Mouse (Mus musculus): ENCODE measurements around the gene Sft2d1. TPM values are rescaled to one million over a fixed set of nuclear protein-coding genes. Genes with fewer than 3 reads are reported as not detected.

Sft2d1 gene
- polyA plus RNA-seq, 1 experiment from 2014 or later = 173 TPM

DNA sequence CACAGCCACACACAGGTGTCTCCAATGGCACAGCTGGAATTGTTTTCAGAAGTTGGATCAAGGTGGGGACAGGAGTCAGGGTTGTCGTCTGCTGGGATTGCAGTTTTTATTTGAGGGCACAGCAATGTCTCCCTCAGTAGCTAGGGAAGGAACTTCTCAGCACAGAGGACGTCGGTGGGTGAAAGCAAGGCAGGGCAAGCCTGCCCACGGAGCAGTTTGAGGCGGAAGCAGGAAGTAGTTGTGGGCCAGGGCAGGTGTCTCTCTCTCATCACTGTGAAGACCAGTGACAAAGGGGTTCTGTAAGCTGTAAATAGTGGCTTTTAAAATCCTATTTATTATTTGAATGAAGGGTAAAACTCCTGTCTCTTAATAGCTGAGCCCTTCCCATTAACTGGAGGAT, 31.8 kb downstream of the Sft2d1 start:
- whole genome bisulfite sequencing = 43% methylated on average over 5 of the region's 5 CpGs
- peaks cover 53% of the 10 kb centered on the region for H3K4me1 ChIP-seq (replicated peaks)
- 0 out of 2 replicates have a peak overlapping the region, but pooled peaks have one; percentile 10 for H3K27ac ChIP-seq (replicated peaks)
- H3K27me3 ChIP-seq = no peaks in the 10 kb centered on the region
- H3K36me3 ChIP-seq = no peaks in the 10 kb centered on the region
- peak overlapping the region; percentile 80 for H3K4me3 ChIP-seq
- H3K9me3 ChIP-seq = no peaks in the 10 kb centered on the region
- ATAC-seq (ENCODE audit: low FRiP score, low read depth) = no peak
- peak overlapping the region; percentile 97 for H3K9ac ChIP-seq
- peak overlapping the region; percentile 97 for H3K4me2 ChIP-seq

DNA sequence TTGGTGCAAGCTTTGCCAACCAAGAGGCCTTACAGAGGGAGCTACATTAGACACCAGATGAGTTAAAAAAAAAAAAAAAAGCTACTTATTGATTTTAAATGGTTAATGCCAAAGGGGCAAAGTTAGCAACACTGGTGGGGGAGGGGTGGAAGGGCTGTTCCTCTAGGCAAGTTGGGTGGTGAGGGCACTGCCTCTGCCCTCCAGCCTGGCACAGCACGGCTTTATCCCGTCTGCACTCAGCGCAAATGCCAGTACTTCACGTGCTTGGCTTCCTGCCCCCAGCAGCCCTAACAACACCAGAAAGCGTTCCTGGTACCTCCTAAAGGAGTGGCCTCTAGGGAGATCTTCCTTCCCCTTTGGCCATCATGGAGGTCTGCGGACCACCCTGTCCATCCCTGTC, 32.5 kb downstream of the Sft2d1 start:
- 52% methylated on average over 6 of the region's 6 CpGs for WGBS
- peaks cover 53% of the 10 kb centered on the region for H3K4me1 ChIP-seq (replicated peaks)
- H3K9ac ChIP-seq = no peak overlapping the region
- peak overlapping the region; percentile 97 for H3K4me2 ChIP-seq
- no peak for ATAC-seq (ENCODE audit: low FRiP score, low read depth)
- no peak overlapping the region for H3K27ac ChIP-seq (replicated peaks)
- H3K4me3 ChIP-seq = no peak overlapping the region
- H3K27me3 ChIP-seq = no peaks in the 10 kb centered on the region
- H3K36me3 ChIP-seq = no peaks in the 10 kb centered on the region
- no peaks in the 10 kb centered on the region for H3K9me3 ChIP-seq

- H3K4me3 ChIP-seq = no peak overlapping the region
- H3K4me1 ChIP-seq (replicated peaks) = peaks cover 15% of the 10 kb centered on the region
- no peak for ATAC-seq (ENCODE audit: low FRiP score, low read depth)
Observed at GRCm38 (mm10) chr17:8347765-8348285, 36.9 kb downstream of the Sft2d1 start.

GRCm38 (mm10) chr17:8348941-8349340, 38.0 kb downstream of the Sft2d1 start:
- no peak for ATAC-seq (ENCODE audit: low FRiP score, low read depth)
- no peak overlapping the region for H3K9ac ChIP-seq
- H3K27ac ChIP-seq (replicated peaks) = no peak overlapping the region
- no peaks in the 10 kb centered on the region for H3K27me3 ChIP-seq
- H3K36me3 ChIP-seq = no peaks in the 10 kb centered on the region
- 85% methylated on average over 4 of the region's 4 CpGs for WGBS
- H3K4me2 ChIP-seq = no peak overlapping the region
- peaks cover 6% of the 10 kb centered on the region; the same call in 1 of the 2 replicates for H3K4me1 ChIP-seq (replicated peaks)
- no peaks in the 10 kb centered on the region for H3K9me3 ChIP-seq
- H3K4me3 ChIP-seq = no peak overlapping the region

More at GRCm38 (mm10) chr17:8347765-8348285, 36.9 kb downstream of the Sft2d1 start:
- H3K36me3 ChIP-seq = no peaks in the 10 kb centered on the region
- no peaks in the 10 kb centered on the region for H3K27me3 ChIP-seq
- WGBS = 74% methylated on average over 5 of the region's 5 CpGs
- no peak overlapping the region for H3K27ac ChIP-seq (replicated peaks)
- H3K9ac ChIP-seq = no peak overlapping the region
- H3K4me2 ChIP-seq = no peak overlapping the region
- no peaks in the 10 kb centered on the region for H3K9me3 ChIP-seq

- Histone ChIP-seq H3K9ac (no peak overlapping the region), H3K4me1 (replicated peaks) (no peaks in the 10 kb centered on the region), H3K9me3 (no peaks in the 10 kb centered on the region), H3K4me3 (no peak overlapping the region), H3K36me3 (no peaks in the 10 kb centered on the region), H3K27me3 (no peaks in the 10 kb centered on the region), H3K27ac (replicated peaks) (no peak overlapping the region), H3K4me2 (no peak overlapping the region)
- ATAC-seq (ENCODE audit: low FRiP score, low read depth) = 0 out of 2 replicates have a peak, but pooled peaks have one; percentile 30
- 18% methylated on average over 7 of the region's 7 CpGs for WGBS
Observed at GRCm38 (mm10) chr17:8351088-8351487, 40.2 kb downstream of the Sft2d1 start.

- Histone ChIP-seq H3K27ac (replicated peaks) (no peak within 1 kb of the TSS), H3K27me3 (no peaks in the 10 kb centered on the region), H3K9me3 (no peaks in the 10 kb centered on the region), H3K36me3 (no peaks in the 10 kb centered on the region), H3K4me1 (replicated peaks) (0 out of 2 replicates have a peak, but pooled peaks cover 4% of the 10 kb centered on the region), H3K4me3 (no peak within 1 kb of the TSS), H3K4me2 (no peak within 1 kb of the TSS), H3K9ac (no peak within 1 kb of the TSS)
- WGBS = 86% methylated on average over 6 of the region's 6 CpGs
- ATAC-seq (ENCODE audit: low FRiP score, low read depth) = no peak
Observed at GRCm38 (mm10) chr17:8355692-8356091, 44.8 kb downstream of the Sft2d1 start, which contains the start of gene T2. T2 (plus strand) TSS chr17:8355992.

DNA sequence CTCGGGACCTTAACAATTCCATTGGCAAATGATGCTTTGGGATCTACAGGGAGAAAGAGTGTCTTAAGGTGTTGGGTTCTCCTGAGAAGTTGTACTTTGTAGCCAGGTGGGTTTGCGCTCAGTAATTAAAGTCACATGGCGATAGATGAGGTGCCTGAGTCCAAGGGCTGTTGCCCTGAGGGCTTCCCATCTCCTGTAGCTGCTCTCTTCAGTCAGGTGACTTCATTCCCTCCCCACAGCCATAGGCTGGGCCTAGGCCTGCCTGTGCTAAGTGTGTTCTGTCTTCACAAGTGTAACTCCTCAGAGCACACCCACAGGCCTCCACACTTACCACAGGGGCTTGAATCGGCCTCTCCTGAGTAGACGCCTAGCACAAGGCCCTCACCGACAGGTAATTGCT, 46.6 kb downstream of the Sft2d1 start:
- H3K4me1 ChIP-seq (replicated peaks) = peaks cover 17% of the 10 kb centered on the region
- no peak overlapping the region for H3K9ac ChIP-seq
- no peaks in the 10 kb centered on the region for H3K27me3 ChIP-seq
- no peaks in the 10 kb centered on the region for H3K36me3 ChIP-seq
- H3K4me2 ChIP-seq = no peak overlapping the region
- H3K9me3 ChIP-seq = no peaks in the 10 kb centered on the region
- ATAC-seq (ENCODE audit: low FRiP score, low read depth) = no peak
- H3K27ac ChIP-seq (replicated peaks) = no peak overlapping the region
- 92% methylated on average over 6 of the region's 6 CpGs for WGBS
- H3K4me3 ChIP-seq = no peak overlapping the region

GRCm38 (mm10) chr17:8360876-8361275, 50.0 kb downstream of the Sft2d1 start:
- ATAC-seq (ENCODE audit: low FRiP score, low read depth) = 0 out of 2 replicates have a peak, but pooled peaks have one; percentile 29

DNA sequence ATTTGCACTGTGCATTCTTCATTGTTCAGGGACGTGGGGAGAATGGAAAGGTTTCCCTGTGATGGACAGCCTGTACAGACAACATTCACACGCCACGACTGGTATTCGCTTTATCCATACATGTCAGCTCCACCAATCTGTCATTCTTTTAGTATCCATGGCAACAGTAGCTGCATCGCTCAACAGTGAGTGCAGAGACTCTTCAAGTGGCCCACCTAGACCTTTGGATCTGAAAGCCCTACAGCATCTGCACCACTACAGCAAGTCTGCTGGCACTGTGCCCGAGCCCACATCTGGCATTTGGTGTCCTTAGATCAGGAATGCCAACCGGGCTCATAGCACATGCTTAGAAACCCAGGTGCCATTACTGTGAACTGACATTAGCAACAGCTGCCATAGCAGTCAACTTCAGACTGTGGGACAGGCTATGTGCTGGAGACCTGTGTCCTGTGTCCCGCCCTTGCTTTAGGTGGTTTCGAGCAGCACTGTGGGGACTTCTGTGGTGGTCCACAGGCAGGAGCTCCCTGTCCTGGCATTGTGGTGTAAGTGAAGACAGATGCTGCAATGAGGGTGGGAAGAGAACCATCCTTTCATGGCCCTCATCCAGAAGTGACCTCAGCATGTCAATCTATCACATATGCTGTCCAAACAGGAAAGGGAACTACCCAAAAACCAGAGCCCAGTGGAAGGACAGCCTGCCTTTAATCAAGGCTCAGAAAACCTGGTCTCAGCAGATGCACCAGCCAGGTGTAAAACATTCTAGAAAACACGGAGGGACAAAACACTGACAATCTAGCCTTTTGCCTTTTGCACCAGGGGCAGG, 50.6 kb downstream of the Sft2d1 start:
- Histone ChIP-seq H3K4me2 (no peak overlapping the region), H3K9me3 (no peaks in the 10 kb centered on the region), H3K9ac (no peak overlapping the region), H3K4me1 (replicated peaks) (peaks cover 22% of the 10 kb centered on the region), H3K36me3 (no peaks in the 10 kb centered on the region), H3K27me3 (no peaks in the 10 kb centered on the region), H3K4me3 (no peak overlapping the region), H3K27ac (replicated peaks) (peak overlapping the region; percentile 63; the same call in 1 of the 2 replicates)
- WGBS = 50% methylated on average over 10 of the region's 10 CpGs
- ATAC-seq (ENCODE audit: low FRiP score, low read depth) = peak; percentile 64; the same call in 1 of the 2 replicates

More at GRCm38 (mm10) chr17:8360876-8361275, 50.0 kb downstream of the Sft2d1 start:
- Histone ChIP-seq H3K27ac (replicated peaks) (peak overlapping the region; percentile 63; the same call in 1 of the 2 replicates), H3K36me3 (no peaks in the 10 kb centered on the region), H3K4me3 (no peak overlapping the region), H3K9ac (no peak overlapping the region), H3K9me3 (no peaks in the 10 kb centered on the region), H3K4me1 (replicated peaks) (peaks cover 17% of the 10 kb centered on the region), H3K4me2 (no peak overlapping the region), H3K27me3 (no peaks in the 10 kb centered on the region)
- 82% methylated on average over 5 of the region's 5 CpGs for WGBS

DNA sequence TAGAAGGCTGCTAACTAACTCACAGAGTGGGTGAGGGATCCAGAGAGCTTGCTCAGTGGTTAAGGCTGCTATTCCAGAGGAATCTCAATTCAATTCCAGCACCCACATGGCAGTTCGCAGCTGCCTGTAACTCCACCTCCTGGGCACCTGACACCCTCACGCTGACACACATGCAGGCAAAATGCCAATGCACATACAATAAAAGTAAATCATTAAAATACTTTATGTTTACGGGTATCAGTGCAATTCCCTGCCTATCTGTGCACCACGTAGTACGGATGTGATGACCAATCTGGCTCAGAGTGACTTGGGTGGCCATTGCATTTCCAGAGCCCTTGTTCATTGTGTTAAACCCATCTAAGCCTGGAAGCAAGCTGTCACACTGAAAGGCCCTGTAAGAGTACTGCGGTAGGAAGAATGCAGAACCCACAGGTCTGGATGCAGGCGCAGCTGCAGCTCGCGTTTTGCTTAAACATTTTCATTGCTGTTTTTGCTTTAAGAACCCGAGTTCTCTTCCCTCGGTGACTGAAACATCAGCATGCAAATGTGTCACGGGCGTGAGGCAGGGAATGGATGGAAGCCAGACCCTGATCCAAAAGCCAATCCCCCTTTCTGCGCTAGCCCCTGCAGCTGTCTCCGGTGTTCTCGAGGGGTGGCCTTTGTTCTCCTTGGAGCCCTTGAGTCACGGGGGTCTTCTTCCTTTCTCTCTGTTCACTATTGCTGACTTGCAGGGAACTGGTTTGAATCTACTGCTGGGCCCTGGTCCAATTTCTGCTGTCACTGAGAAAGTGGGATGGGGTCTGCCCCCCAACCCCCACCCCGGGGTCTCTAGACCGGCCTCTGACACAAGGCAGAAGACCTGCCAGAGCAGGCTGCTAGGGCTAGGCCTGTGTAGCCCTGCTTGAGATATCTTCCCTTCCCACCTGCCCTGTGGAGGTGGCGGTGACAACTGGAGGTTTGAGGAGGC, 56.9 kb downstream of the Sft2d1 start:
- Histone ChIP-seq H3K4me2 (peak overlapping the region; percentile 41), H3K4me3 (0 out of 2 replicates have a peak overlapping the region, but pooled peaks have one; percentile 4), H3K4me1 (replicated peaks) (peaks cover 59% of the 10 kb centered on the region), H3K36me3 (no peaks in the 10 kb centered on the region), H3K9me3 (no peaks in the 10 kb centered on the region), H3K27ac (replicated peaks) (peak overlapping the region; percentile 99), H3K9ac (peak overlapping the region; percentile 28), H3K27me3 (no peaks in the 10 kb centered on the region)
- ATAC-seq (ENCODE audit: low FRiP score, low read depth) = peak; percentile 65
- 9% methylated on average over 20 of the region's 20 CpGs for WGBS

GRCm38 (mm10) chr17:8368570-8368969, 57.7 kb downstream of the Sft2d1 start:
- no peaks in the 10 kb centered on the region for H3K9me3 ChIP-seq
- peak overlapping the region; percentile 35; the same call in 1 of the 2 replicates for H3K9ac ChIP-seq
- peak overlapping the region; percentile 41 for H3K4me2 ChIP-seq
- no peaks in the 10 kb centered on the region for H3K27me3 ChIP-seq
- H3K36me3 ChIP-seq = no peaks in the 10 kb centered on the region
- peak overlapping the region; percentile 99 for H3K27ac ChIP-seq (replicated peaks)
- peak; percentile 84 for ATAC-seq (ENCODE audit: low FRiP score, low read depth)
- 8% methylated on average over 8 of the region's 8 CpGs for WGBS
- H3K4me1 ChIP-seq (replicated peaks) = peaks cover 67% of the 10 kb centered on the region
- H3K4me3 ChIP-seq = peak overlapping the region; percentile 14; the same call in 1 of the 2 replicates

Measured in hindbrain, embryonic 15.5 days (tissue).